21 mouse cellular contexts compared by ENCODE assay signal in genomic region chr2:13932253-13932652, GRCm38 (mm10).
"Had no signal": no experiment of that assay in that cellular context is flagged by ENCODE, and none has a peak within 500 bp of the region (broad histone marks: within the 10 kb centered on the region; RNA-seq: fewer than 3 reads in every experiment).

No protein-coding gene starts in this region.

- H3K9ac ChIP-seq: liver, embryonic 14.5 days; liver, postnatal 0 days; lung, embryonic 14.5 days; midbrain, embryonic 13.5 days; stomach, embryonic 15.5 days had no signal

- ATAC-seq: intestine, postnatal 0 days; liver, postnatal 0 days; lung, postnatal 0 days; midbrain, embryonic 13.5 days; midbrain, embryonic 16.5 days had no signal

- DNase-seq: kidney, adult 2 months; kidney, postnatal 14 days; kidney, postnatal 4 days; layer of hippocampus, adult 9-11 months; layer of hippocampus, postnatal 36 days; liver, postnatal 0 days; lung, embryonic 14.5 days; right cerebral cortex, adult 18-20 months; right cerebral cortex, postnatal 14 days; right cerebral cortex, postnatal 4 days; spleen, adult 18-20 months; thymus, postnatal 36 days had no signal

- H3K4me3 ChIP-seq: left cerebral cortex, adult 2 months; midbrain, embryonic 13.5 days; stomach, embryonic 15.5 days had no signal

- H3K4me1 ChIP-seq: midbrain, embryonic 13.5 days; stomach, embryonic 15.5 days had no signal

- H3K9me3 ChIP-seq: midbrain, embryonic 13.5 days; stomach, embryonic 15.5 days had no signal

- H3K27ac ChIP-seq: left cerebral cortex, adult 2 months; liver, embryonic 14.5 days; macrophage; midbrain, embryonic 13.5 days; stomach, embryonic 15.5 days had no signal

- H3K36me3 ChIP-seq: midbrain, embryonic 13.5 days; stomach, embryonic 15.5 days had no signal

- H3K27me3 ChIP-seq: midbrain, embryonic 13.5 days; stomach, embryonic 15.5 days had no signal

- H3K4me2 ChIP-seq: liver, embryonic 11.5 days; lung, embryonic 14.5 days; midbrain, embryonic 13.5 days; stomach, embryonic 15.5 days had no signal
